Mouse (Mus musculus): ENCODE data around the gene Clnk.

DNA sequence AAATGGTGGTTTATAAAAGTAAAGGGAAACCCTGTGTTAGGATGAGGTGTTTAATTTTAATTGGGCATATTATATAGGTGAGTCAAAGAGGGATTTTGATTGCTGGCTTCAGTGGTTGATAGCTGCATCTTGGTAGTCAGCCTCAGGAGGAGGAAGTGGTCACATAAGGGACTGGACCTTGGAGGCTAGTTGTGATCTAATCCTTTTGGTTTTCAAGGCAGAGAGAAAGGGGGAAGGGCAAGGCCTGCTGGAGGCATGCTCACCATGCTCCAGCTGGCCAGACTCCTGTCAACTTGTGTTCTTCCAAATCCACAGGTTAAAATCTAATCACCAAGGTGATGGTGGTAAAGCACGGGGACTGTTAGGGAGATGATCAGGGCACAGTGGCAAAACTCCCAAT, 19.0 kb downstream of the Clnk start:
- TF ChIP-seq POLR2A (IDR thresholded peaks at IDR 0.05; ENCODE audit: low read depth, low read length) (no peak), CTCF (IDR thresholded peaks at IDR 0.05; ENCODE audit: borderline replicate concordance, insufficient read depth, low read length) (no peak)

All from embryonic fibroblast, embryonic 13.5 days (primary cell).